Mouse (Mus musculus): ENCODE results near the gene Acsl6. TPM values are rescaled to one million over a fixed set of nuclear protein-coding genes. Genes with fewer than 3 reads are reported as not detected.

Gene Acsl6
- polyA plus RNA-seq, 1 experiment = 0.14 TPM

- Histone ChIP-seq H3ac (ENCODE audit: control insufficient read depth, insufficient read length, low read depth) (no peak within 1 kb of the TSS), H3K4me3 (ENCODE audit: insufficient read depth, poor library complexity, severe bottlenecking) (no peak within 1 kb of the TSS), H3K79me3 (ENCODE audit: low read depth) (no peaks in the 10 kb centered on the region), H3K36me3 (ENCODE audit: control insufficient read depth, insufficient read depth) (no peaks in the 10 kb centered on the region), H3K27me3 (ENCODE audit: control insufficient read depth, insufficient read depth, insufficient read length) (no peaks in the 10 kb centered on the region), H3K79me2 (ENCODE audit: control insufficient read depth, insufficient read depth) (no peaks in the 10 kb centered on the region)
- TF ChIP-seq FOSL1 (IDR thresholded peaks at IDR 0.05; ENCODE audit: insufficient read depth, low read length, poor library complexity, severe bottlenecking) (no peak), USF1 (IDR thresholded peaks at IDR 0.05; ENCODE audit: low read depth) (no peak), CEBPB (IDR thresholded peaks at IDR 0.05; ENCODE audit: low read depth) (no peak), MYOD1 (IDR thresholded peaks at IDR 0.05; ENCODE audit: control insufficient read depth, insufficient read length, low read depth) (no peak)
These were observed 36.4 kb upstream of the Acsl6 start, which contains the start of gene Il3 for GRCm38 (mm10) chr11:54267177-54267576. TSS of gene Il3 (minus strand) at chr11:54267277.

DNA sequence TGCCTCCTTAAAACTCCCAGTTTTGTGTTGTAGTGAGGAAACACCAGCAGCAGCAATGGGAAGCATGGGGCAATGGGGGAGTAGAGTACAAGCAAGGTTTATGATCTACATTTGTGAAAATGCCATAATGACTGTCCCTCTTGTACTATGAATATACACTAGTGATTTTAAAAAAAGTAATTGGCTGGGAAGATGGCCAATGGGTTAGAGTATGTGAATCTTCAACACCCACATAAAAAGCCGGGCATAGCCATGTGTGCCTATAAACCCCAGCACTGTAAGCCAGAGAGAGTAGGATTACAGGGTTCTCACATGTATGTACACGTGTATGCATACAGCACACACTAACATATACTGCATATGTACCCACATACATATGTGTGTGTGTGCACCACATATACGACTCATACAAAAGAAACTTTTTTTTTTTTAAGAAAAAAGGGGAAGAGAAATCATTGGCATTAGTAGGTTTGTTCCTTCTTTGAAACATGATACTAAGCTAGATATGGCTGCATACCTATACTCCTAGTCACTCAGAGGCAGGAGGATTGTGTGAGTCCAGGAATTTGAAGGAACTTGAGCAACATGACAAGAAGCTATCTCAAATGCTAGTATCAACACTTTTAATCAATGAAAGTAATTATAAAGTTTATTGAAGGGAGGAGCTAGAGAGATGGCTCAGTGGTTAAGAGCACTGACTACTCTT is 34.3 kb upstream of the Acsl6 start:
- Histone ChIP-seq H3K36me3 (ENCODE audit: control insufficient read depth, insufficient read depth) (no peaks in the 10 kb centered on the region), H3K79me2 (ENCODE audit: control insufficient read depth, insufficient read depth) (no peaks in the 10 kb centered on the region), H3ac (ENCODE audit: control insufficient read depth, insufficient read length, low read depth) (no peak overlapping the region), H3K79me3 (ENCODE audit: low read depth) (no peaks in the 10 kb centered on the region), H3K4me3 (ENCODE audit: insufficient read depth, poor library complexity, severe bottlenecking) (no peak overlapping the region), H3K27me3 (ENCODE audit: control insufficient read depth, insufficient read depth, insufficient read length) (no peaks in the 10 kb centered on the region)
- TF ChIP-seq CEBPB (IDR thresholded peaks at IDR 0.05; ENCODE audit: low read depth) = peak; percentile 71
- no peak for TF ChIP-seq MYOD1 (IDR thresholded peaks at IDR 0.05; ENCODE audit: control insufficient read depth, insufficient read length, low read depth)
- TF ChIP-seq MYOG (IDR thresholded peaks at IDR 0.05; ENCODE audit: control insufficient read depth, extremely low read depth, insufficient read length) = no peak

DNA sequence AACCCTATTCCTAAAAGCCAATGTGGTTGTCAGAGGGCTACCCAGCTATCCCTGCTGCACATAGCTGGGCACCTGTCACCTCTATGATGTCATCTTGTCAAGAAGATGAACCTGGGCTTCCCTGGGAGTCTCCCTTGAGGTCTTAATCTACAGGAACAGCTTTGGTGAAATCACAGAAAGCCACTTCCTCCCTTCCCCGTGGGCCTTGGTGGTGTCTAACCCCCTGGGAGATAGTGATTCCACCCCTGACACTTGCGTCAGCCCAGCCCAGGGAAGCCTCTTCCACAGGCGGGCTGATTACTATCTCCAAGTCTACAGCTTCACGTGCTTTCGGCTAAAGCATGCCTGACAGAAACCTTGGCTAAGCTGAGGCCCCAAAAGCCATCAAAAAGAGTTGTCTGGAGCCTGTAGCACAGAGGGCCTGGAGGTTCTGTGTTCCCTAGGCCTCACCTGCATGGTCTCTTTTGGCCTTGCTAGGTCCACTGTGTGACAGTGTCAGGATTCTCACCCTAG is 32.1 kb upstream of the Acsl6 start:
- Histone ChIP-seq H3K79me2 (ENCODE audit: control insufficient read depth, insufficient read depth) (no peaks in the 10 kb centered on the region), H3K27me3 (ENCODE audit: control insufficient read depth, insufficient read depth, insufficient read length) (no peaks in the 10 kb centered on the region), H3ac (ENCODE audit: control insufficient read depth, insufficient read length, low read depth) (no peak overlapping the region), H3K36me3 (ENCODE audit: control insufficient read depth, insufficient read depth) (no peaks in the 10 kb centered on the region), H3K4me3 (ENCODE audit: insufficient read depth, poor library complexity, severe bottlenecking) (no peak overlapping the region), H3K79me3 (ENCODE audit: low read depth) (no peaks in the 10 kb centered on the region)
- TF ChIP-seq USF1 (IDR thresholded peaks at IDR 0.05; ENCODE audit: low read depth) (no peak), CTCF (IDR thresholded peaks at IDR 0.05; ENCODE audit: control insufficient read depth, insufficient read depth, insufficient read length) (no peak), MAX (IDR thresholded peaks at IDR 0.05) (no peak), CEBPB (IDR thresholded peaks at IDR 0.05; ENCODE audit: low read depth) (no peak)

DNA sequence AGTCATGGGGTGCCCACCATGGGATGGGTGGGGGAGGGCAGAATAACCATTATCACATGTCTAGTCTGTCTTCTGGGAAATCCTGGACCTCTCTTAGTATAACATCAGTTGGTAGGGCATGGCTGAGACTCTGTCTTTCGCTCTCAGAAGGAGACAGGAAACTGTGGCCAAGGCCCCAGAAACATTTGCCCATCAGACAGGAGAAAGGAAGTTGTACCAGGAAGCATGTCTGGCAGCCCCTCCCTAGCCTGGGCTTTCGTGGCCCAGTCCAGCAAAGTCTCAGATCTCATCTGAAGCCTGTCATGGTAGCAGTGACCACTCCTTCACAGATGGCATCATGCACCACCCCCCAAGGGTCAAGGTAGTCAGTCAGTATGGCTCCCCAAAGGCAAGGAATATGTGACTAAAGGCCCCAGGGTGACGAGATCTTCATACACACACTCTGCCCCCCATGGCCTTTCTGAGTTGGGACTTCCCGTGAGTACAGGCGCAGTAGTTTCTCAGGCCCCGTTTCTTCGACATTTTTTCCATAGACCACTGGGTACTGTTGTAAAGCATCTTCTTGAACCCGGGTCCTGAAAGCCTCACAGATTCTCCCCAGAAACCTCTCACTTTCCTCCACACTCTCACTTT is 15.7 kb upstream of the Acsl6 start:
- H3K36me3 ChIP-seq (ENCODE audit: control insufficient read depth, insufficient read depth) = no peaks in the 10 kb centered on the region

GRCm38 (mm10) chr11:54292163-54292562 is 11.4 kb upstream of the Acsl6 start:
- Histone ChIP-seq H3K4me3 (ENCODE audit: insufficient read depth, poor library complexity, severe bottlenecking) (no peak overlapping the region), H3ac (ENCODE audit: control insufficient read depth, insufficient read length, low read depth) (no peak overlapping the region), H3K79me3 (ENCODE audit: low read depth) (no peaks in the 10 kb centered on the region), H3K36me3 (ENCODE audit: control insufficient read depth, insufficient read depth) (no peaks in the 10 kb centered on the region), H3K79me2 (ENCODE audit: control insufficient read depth, insufficient read depth) (no peaks in the 10 kb centered on the region), H3K27me3 (ENCODE audit: control insufficient read depth, insufficient read depth, insufficient read length) (no peaks in the 10 kb centered on the region)
- TF ChIP-seq MYOD1 (IDR thresholded peaks at IDR 0.05; ENCODE audit: control insufficient read depth, insufficient read length, low read depth) = no peak
- no peak for TF ChIP-seq USF1 (IDR thresholded peaks at IDR 0.05; ENCODE audit: low read depth)
- TF ChIP-seq FOSL1 (IDR thresholded peaks at IDR 0.05; ENCODE audit: insufficient read depth, low read length, poor library complexity, severe bottlenecking) = no peak
- no peak for TF ChIP-seq MYOG (IDR thresholded peaks at IDR 0.05; ENCODE audit: control insufficient read depth, extremely low read depth, insufficient read length)
- no peak for TF ChIP-seq MAX (IDR thresholded peaks at IDR 0.05)
- no peak for TF ChIP-seq CEBPB (IDR thresholded peaks at IDR 0.05; ENCODE audit: low read depth)

More for the DNA sequence above, 15.7 kb upstream of the Acsl6 start:
- Histone ChIP-seq H3K4me3 (ENCODE audit: insufficient read depth, poor library complexity, severe bottlenecking) (no peak overlapping the region), H3K79me3 (ENCODE audit: low read depth) (no peaks in the 10 kb centered on the region), H3ac (ENCODE audit: control insufficient read depth, insufficient read length, low read depth) (no peak overlapping the region), H3K79me2 (ENCODE audit: control insufficient read depth, insufficient read depth) (no peaks in the 10 kb centered on the region), H3K27me3 (ENCODE audit: control insufficient read depth, insufficient read depth, insufficient read length) (no peaks in the 10 kb centered on the region)
- no peak for TF ChIP-seq FOSL1 (IDR thresholded peaks at IDR 0.05; ENCODE audit: insufficient read depth, low read length, poor library complexity, severe bottlenecking)
- no peak for TF ChIP-seq CEBPB (IDR thresholded peaks at IDR 0.05; ENCODE audit: low read depth)
- no peak for TF ChIP-seq MYOD1 (IDR thresholded peaks at IDR 0.05; ENCODE audit: control insufficient read depth, insufficient read length, low read depth)
- no peak for TF ChIP-seq MYOG (IDR thresholded peaks at IDR 0.05; ENCODE audit: control insufficient read depth, extremely low read depth, insufficient read length)
- no peak for TF ChIP-seq USF1 (IDR thresholded peaks at IDR 0.05; ENCODE audit: low read depth)
- no peak for TF ChIP-seq CTCF (IDR thresholded peaks at IDR 0.05; ENCODE audit: control insufficient read depth, insufficient read depth, insufficient read length)
